Mouse (Mus musculus): ENCODE data around the gene Adam12. TPM values are rescaled to one million over a fixed set of nuclear protein-coding genes. Genes with fewer than 3 reads are reported as not detected.
A peak's percentile ranks its signal among the peaks of the same experiment; 100 is the strongest.

Adam12 gene
- polyA plus RNA-seq, 1 experiment from 2014 or later = 50.9 TPM

GRCm38 (mm10) chr7:134159608-134160007, 72.3 kb downstream of the Adam12 start:
- Histone ChIP-seq H3K9me3 (ENCODE audit: low read depth, low read length) (no peaks in the 10 kb centered on the region), H3K27me3 (ENCODE audit: insufficient read depth, low read length) (no peaks in the 10 kb centered on the region), H3K27ac (ENCODE audit: low read depth) (no peak overlapping the region), H3K4me3 (ENCODE audit: low read depth, low read length) (no peak overlapping the region), H3K4me2 (no peak overlapping the region), H3K4me1 (ENCODE audit: insufficient read depth) (peaks cover 7% of the 10 kb centered on the region), H3K9ac (no peak overlapping the region), H3K36me3 (ENCODE audit: insufficient read depth) (no peaks in the 10 kb centered on the region)
- ATAC-seq (ENCODE audit: insufficient read depth) (no peak), DNase-seq (no peak)
- no peak for TF ChIP-seq CTCF (IDR thresholded peaks at IDR 0.05; ENCODE audit: low read depth)
- WGBS = 82% methylated on average over 7 of the region's 7 CpGs

- no peaks in the 10 kb centered on the region for H3K27me3 ChIP-seq (ENCODE audit: insufficient read depth, low read length)
- H3K4me2 ChIP-seq = no peak overlapping the region
- no peaks in the 10 kb centered on the region for H3K36me3 ChIP-seq (ENCODE audit: insufficient read depth)
- H3K4me1 ChIP-seq (ENCODE audit: insufficient read depth) = no peaks in the 10 kb centered on the region
- TF ChIP-seq CTCF (IDR thresholded peaks at IDR 0.05; ENCODE audit: low read depth) = no peak
- 66% methylated on average over 4 of the region's 4 CpGs for WGBS
- no peaks in the 10 kb centered on the region for H3K9me3 ChIP-seq (ENCODE audit: low read depth, low read length)
- DNase-seq = no peak
- ATAC-seq (ENCODE audit: insufficient read depth) = no peak
- no peak overlapping the region for H3K4me3 ChIP-seq (ENCODE audit: low read depth, low read length)
- no peak overlapping the region for H3K9ac ChIP-seq
- no peak overlapping the region for H3K27ac ChIP-seq (ENCODE audit: low read depth)
Observed at GRCm38 (mm10) chr7:134151330-134151729, 80.6 kb downstream of the Adam12 start.

- WGBS = 77% methylated on average over 8 of the region's 8 CpGs
- Histone ChIP-seq H3K36me3 (ENCODE audit: insufficient read depth) (no peaks in the 10 kb centered on the region), H3K9ac (no peak overlapping the region), H3K27ac (ENCODE audit: low read depth) (no peak overlapping the region), H3K9me3 (ENCODE audit: low read depth, low read length) (no peaks in the 10 kb centered on the region), H3K4me1 (ENCODE audit: insufficient read depth) (no peaks in the 10 kb centered on the region), H3K4me2 (no peak overlapping the region), H3K4me3 (ENCODE audit: low read depth, low read length) (no peak overlapping the region), H3K27me3 (ENCODE audit: insufficient read depth, low read length) (no peaks in the 10 kb centered on the region)
- no peak for TF ChIP-seq CTCF (IDR thresholded peaks at IDR 0.05; ENCODE audit: low read depth)
- peak; percentile 30 for DNase-seq
- no peak for ATAC-seq (ENCODE audit: insufficient read depth)
Observed at GRCm38 (mm10) chr7:134150305-134150704, 81.6 kb downstream of the Adam12 start.

- 63% methylated on average over 6 of the region's 6 CpGs for WGBS
- H3K4me3 ChIP-seq (ENCODE audit: low read depth, low read length) = no peak overlapping the region
- H3K27me3 ChIP-seq (ENCODE audit: insufficient read depth, low read length) = no peaks in the 10 kb centered on the region
- ATAC-seq (ENCODE audit: insufficient read depth) = no peak
- no peak for TF ChIP-seq CTCF (IDR thresholded peaks at IDR 0.05; ENCODE audit: low read depth)
- DNase-seq = peak; percentile 31
- H3K9me3 ChIP-seq (ENCODE audit: low read depth, low read length) = no peaks in the 10 kb centered on the region
- H3K4me1 ChIP-seq (ENCODE audit: insufficient read depth) = no peaks in the 10 kb centered on the region
- H3K36me3 ChIP-seq (ENCODE audit: insufficient read depth) = no peaks in the 10 kb centered on the region
- H3K27ac ChIP-seq (ENCODE audit: low read depth) = no peak overlapping the region
- no peak overlapping the region for H3K9ac ChIP-seq
- H3K4me2 ChIP-seq = no peak overlapping the region
Observed at GRCm38 (mm10) chr7:134149351-134149750, 82.6 kb downstream of the Adam12 start.

- Histone ChIP-seq H3K27ac (ENCODE audit: low read depth) (no peak overlapping the region), H3K4me2 (no peak overlapping the region), H3K9me3 (ENCODE audit: low read depth, low read length) (no peaks in the 10 kb centered on the region), H3K36me3 (ENCODE audit: insufficient read depth) (no peaks in the 10 kb centered on the region), H3K4me1 (ENCODE audit: insufficient read depth) (peaks cover 4% of the 10 kb centered on the region; the same call in 1 of the 2 replicates), H3K27me3 (ENCODE audit: insufficient read depth, low read length) (no peaks in the 10 kb centered on the region), H3K4me3 (ENCODE audit: low read depth, low read length) (no peak overlapping the region), H3K9ac (no peak overlapping the region)
- TF ChIP-seq CTCF (IDR thresholded peaks at IDR 0.05; ENCODE audit: low read depth) = no peak
- no peak for DNase-seq
- ATAC-seq (ENCODE audit: insufficient read depth) = no peak
- WGBS = 86% methylated on average over 3 of the region's 3 CpGs
Observed at GRCm38 (mm10) chr7:134147561-134147960, 84.4 kb downstream of the Adam12 start.

GRCm38 (mm10) chr7:134146821-134147220, 85.1 kb downstream of the Adam12 start:
- Histone ChIP-seq H3K4me3 (ENCODE audit: low read depth, low read length) (no peak overlapping the region), H3K27ac (ENCODE audit: low read depth) (no peak overlapping the region), H3K36me3 (ENCODE audit: insufficient read depth) (no peaks in the 10 kb centered on the region), H3K4me1 (ENCODE audit: insufficient read depth) (peaks cover 4% of the 10 kb centered on the region; the same call in 1 of the 2 replicates), H3K27me3 (ENCODE audit: insufficient read depth, low read length) (no peaks in the 10 kb centered on the region), H3K9ac (no peak overlapping the region), H3K4me2 (no peak overlapping the region), H3K9me3 (ENCODE audit: low read depth, low read length) (no peaks in the 10 kb centered on the region)
- DNase-seq = no peak
- ATAC-seq (ENCODE audit: insufficient read depth) = no peak
- TF ChIP-seq CTCF (IDR thresholded peaks at IDR 0.05; ENCODE audit: low read depth) = no peak
- 94% methylated on average over 2 of the region's 2 CpGs for WGBS

- no peak overlapping the region for H3K9ac ChIP-seq
- H3K4me2 ChIP-seq = no peak overlapping the region
- no peak for TF ChIP-seq CTCF (IDR thresholded peaks at IDR 0.05; ENCODE audit: low read depth)
- H3K4me1 ChIP-seq (ENCODE audit: insufficient read depth) = peaks cover 4% of the 10 kb centered on the region; the same call in 1 of the 2 replicates
- WGBS = 49% methylated on average over 9 of the region's 9 CpGs
- H3K27ac ChIP-seq (ENCODE audit: low read depth) = no peak overlapping the region
- ATAC-seq (ENCODE audit: insufficient read depth) = no peak
- no peaks in the 10 kb centered on the region for H3K27me3 ChIP-seq (ENCODE audit: insufficient read depth, low read length)
- no peaks in the 10 kb centered on the region for H3K36me3 ChIP-seq (ENCODE audit: insufficient read depth)
- no peak overlapping the region for H3K4me3 ChIP-seq (ENCODE audit: low read depth, low read length)
- no peaks in the 10 kb centered on the region for H3K9me3 ChIP-seq (ENCODE audit: low read depth, low read length)
- peak; percentile 55 for DNase-seq
Observed at GRCm38 (mm10) chr7:134144111-134144510, 87.8 kb downstream of the Adam12 start.

Data from lung, embryonic 14.5 days (tissue).